Mouse (Mus musculus): ENCODE data around the gene Lins1.

Lins1 gene

DNA sequence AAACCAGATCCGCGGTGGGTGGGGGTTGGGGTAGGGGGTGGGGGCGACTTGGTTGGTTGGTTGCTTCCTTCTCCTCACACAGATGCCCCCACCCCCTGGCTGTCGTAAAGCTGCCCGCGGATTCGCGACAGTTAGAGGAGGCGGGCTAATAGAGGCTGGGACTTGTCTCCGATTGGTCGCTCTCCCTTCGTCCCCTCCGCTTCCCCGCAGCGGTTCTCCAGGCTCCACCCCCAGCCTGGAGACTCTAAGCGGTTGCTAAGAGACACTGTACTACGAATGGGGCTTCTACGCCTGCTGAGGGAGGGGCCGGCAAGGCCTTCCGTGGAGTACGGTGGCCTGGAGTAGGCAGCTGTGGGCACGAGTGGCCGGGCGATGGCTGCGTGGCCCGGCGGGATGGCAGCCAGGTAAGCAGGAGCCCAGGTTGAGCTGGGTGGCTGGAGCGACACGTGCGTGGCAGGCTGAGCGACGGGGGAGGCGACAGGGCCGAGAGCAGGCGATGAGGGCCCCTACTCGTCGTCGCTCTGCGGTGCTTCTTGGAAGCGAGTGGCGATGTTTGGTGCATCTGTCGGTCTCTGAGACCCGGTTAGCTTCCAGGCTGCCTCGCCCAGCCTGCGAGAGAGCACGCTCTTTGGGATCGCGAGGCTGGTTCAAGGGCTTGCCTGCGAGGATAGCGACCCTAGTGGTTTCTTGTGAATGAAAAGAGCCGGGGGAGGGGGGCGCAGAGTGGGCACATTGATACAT, at the start of gene Lins1:
Lins1 (plus strand) TSS at position 270 of the 741 bp plus-strand sequence.
- peak; percentile 100 for DNase-seq

DNA sequence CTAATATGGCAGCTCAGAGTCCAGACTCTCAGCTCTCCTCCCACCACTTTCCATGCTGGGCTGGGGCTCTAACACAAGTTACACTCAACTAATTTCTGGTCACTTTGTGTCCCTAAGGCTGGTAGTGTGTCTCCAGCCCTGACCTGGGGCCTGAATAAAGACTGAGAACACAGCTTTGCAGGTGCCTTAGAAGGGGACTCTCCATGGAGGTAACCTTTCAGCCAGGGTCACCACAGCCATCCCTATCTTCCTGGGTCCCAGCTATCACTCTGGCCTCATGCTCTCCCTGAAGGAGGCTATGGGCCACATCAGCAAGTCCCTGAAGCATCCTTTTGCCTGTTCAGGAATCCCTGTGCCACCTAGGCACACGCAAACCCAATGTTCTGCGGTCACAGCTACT, 44.0 kb upstream of the Lins1 start:
- DNase-seq = no peak

DNA sequence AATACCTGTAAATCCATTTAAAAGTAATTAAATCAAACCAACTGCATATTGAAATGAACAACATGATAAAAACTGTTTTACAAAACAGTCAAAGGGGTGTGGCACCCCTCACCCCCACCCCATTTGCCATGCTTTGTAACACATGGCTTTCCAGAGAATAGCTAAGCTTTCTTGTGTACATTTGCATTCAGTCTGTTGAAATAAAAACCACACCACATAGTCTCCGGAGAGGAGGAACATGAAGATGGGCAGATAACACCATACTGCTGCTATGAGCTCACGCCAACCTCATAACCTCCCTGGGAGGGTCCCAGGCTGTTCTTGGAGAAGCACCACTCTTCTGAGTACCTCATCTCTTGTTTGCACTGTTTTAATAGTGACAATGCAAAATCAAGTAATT, 40.5 kb upstream of the Lins1 start:
- DNase-seq = no peak

DNA sequence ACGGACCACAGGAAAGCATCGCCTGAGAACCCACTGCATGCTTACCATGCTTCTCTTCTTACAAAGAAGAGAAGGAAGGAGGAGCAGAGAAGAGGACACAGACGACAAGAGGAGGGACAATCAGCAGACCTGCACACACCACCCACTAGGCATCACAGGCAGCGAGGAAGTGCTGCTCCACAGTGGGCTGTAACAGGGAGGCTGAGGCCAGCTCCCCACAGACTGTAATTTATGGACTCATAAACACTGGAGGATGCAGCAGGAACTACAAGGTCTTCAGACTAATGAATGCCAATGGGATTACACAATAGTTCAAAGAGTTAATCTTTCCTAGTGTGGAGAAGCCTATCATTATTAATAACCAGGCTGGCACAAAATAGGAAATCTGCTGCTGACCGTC, 38.8 kb upstream of the Lins1 start:
- no peak for DNase-seq

DNA sequence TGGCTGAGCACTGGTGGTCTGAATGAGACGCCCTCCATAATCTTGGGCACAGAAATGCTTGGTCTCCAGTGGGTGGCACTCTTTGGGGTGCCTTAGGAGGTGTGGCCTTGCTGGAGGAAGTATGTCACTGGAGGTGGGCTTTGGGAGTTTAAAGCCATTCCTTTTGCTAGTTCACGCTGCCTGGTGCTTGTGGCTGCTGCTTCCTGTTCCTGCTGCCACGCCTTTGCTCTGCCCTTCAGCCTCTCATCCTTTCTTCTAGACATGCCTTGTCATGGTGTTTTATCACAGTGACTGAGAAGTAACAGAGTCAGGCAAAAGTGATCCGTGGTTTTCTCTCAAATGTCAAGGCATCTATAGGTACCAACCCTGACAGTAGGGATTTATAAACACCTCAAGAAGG, 37.5 kb upstream of the Lins1 start:
- no peak for DNase-seq

DNA sequence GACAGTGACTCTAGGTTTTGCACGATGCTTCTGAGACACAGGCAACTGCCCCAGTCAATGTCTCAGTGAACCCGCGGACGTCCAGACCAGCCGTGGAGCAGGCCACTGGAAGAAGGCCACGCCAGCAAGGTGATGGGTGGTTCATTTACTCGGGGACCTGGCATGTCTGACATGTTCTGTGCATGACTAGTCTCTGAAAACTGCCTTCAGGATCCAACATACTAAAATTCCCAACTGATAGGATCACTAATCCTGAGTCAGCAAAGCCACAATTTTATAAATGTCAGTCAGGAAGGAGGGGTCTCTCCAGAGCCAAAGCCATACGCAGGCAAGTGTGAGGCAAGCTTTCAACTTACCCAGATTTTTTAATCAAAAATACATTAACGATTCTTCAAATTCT, 36.1 kb upstream of the Lins1 start:
- no peak for DNase-seq

DNA sequence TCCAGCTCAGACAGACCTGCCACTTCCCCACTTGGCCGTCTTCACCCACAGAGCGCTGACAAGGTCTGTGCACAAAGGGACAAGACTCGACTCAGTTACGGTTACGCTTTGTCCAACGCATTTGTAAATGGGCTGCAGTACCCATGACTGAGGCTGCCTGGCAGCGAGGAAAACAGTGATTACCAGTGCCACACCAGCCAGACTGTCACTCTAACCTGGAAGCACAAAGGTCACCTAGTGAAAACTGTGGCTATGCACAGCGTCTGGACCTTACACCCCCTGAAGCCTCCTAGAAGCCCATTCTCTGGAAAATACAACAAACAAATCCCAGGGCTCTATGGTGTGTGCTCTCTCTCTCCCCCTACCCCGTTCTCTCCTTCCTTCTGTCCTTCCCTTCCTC, 34.2 kb upstream of the Lins1 start:
- no peak for DNase-seq

DNA sequence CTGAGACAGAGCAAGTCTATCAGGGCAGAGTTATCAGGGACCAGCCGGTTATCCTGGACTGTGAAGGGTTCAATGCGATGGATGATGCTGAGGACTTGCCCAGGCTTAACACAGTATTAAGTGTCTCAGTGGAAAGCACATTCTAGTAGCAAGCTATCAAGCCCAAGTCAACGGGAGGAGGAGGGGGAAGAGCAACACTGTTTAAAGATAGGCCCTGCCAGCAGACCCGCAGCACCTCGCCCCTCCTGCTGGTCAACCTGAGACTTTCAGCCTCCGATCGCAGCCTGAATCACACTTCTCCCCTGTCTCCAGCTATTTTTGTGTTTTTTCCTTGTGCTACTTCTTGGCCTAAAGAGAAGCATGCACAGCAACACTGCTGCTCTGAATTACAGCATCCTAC, 29.4 kb upstream of the Lins1 start:
- no peak for DNase-seq

DNA sequence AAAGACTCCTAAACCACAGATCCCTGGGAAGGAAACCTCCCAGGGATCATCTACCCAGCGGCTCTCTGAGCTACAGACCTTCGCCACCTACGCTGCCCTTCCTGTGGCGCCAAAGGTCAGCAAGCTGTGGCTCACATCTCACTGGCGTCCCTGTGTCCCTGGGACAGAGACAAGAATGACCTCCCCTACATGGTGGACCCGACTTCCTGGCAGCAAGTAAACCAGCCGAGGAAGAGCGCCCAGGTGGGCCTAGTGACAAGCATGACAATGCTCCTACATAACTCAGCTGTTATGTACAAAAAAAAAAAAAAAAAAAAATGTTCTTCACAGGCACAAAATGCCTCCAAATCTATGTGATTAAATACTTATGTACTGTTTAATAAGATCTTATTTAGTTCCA, 28.7 kb upstream of the Lins1 start:
- no peak for DNase-seq

DNA sequence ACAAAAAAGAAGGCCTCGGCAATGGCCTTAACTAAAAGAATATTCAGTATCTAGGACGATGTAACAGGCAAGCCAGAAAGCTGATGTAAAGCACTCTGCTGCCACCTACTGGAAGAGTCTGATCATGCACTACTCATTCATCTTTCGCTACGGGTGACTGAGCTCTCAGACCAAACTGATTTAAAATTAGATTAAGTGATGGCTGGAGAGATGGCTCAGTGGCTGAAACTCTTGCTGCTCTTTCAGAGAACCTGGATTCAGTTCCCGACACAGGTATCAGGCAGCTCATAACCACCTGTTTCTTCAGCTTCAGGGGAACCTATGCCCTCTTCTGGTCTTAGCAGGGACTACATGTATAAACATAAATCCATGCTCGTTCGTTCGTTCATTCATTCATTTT, 28.1 kb upstream of the Lins1 start:
- peak; percentile 53 for DNase-seq

DNA sequence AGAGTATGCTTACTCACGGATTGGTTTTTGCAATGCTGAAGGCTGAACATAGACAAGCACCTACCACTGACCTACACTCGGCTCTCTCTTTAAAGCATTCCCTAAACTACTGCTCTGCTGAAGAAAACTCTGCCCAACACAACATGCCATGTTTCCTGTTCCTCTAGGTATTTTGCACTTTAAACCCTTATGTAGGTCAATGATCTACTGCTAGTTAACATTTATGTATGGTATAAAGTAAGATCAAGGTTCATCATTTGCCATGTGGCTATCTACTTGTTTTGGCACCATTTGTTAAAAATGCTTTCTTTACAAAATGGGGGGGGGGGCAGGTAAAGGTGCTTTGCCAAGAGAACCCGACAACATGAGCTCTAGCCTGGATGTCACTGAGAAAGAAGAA, 26.1 kb upstream of the Lins1 start:
- no peak for DNase-seq

DNA sequence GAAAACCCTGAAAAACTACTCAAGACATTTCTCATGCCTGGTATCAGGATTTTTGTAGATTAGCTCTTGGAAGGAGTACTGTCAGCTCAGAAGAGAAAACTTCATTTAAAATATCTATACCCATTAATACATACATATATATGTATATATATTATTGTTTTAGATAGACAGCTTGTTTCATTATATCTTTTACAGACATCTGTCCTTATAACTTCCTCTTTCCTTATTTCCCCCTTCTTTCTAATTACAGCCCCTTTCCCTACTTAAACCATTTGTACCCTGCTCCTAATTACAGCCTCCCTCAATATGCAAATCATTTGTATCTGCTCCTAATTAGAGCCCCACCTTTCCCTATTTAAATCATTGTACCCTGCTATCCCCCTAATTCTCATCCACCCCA, 22.6 kb upstream of the Lins1 start:
- no peak for DNase-seq

DNA sequence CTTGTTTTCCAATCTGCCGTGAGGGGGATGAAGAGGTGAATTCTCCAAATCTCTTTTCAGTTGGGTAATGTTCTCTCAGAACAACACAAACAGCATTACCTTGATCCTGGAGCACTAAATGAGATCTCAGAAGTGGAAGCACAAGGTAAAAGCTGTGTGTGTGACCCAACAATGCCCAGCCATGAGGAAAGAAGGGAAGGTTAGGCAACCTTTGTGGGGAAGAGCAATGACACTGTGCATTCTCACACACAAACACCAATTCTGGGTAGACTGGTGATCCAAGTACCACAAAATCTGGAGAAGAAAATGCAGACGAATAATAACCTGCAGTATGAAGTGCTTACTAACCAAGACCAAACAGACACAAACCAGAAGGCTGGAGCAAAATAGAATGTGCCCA, 13.9 kb upstream of the Lins1 start:
- DNase-seq = no peak

DNA sequence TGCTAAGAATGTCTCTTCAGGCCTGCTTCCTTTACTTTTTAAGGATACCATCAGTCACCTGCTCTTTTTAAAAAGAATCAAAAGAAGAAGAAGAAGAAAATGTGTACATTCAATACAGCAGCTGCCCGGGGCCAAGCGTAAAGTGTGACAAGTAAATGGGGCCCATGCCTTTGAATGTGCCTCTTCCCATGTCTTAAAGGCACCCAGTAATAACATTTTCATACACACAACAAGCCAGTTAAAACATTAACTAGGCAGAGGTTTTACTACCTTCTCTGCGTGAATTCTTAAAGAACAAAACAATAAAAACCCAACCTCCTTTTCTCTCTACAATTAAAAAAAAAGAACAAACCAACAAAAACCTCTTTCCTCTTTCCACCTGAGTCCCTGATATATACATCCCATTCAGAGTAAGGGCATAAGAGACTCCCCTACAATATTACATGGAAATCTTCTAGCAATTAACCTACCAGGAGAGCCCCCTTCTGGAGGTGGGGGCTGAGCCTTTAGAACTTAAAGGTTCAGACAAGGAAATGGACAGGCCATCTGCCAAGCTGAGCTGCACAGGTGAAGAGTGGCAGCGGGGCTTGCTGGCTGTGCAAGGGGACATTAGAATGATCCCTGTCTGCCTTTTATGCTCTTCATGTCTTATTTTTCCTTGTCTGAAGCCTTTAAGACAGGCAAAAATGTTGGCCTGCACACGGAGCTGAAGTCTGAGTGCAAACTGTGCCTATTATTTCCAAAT, 7.4 kb upstream of the Lins1 start:
- DNase-seq = no peak

DNA sequence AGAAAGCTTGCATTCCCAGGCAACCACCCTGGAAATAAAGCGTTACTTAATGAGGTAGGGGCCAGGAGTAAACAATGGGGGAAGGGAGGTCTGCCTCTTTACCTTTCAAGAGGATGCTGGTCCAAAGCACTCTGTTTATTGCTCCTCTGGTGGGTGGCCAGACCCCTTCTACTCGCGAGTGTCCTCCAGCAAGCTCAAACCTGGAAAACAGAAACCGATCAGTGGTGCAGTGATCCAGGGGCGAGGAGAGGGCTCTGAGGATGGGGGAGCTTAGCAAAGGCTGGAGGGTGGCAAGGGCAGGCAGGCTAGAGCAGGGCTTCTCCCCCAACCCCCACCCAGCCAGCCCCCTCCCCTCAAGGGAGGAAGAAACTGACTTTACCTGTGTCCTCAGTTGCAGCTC, 968 bp upstream of the Lins1 start:
- peak; percentile 58 for DNase-seq

DNA sequence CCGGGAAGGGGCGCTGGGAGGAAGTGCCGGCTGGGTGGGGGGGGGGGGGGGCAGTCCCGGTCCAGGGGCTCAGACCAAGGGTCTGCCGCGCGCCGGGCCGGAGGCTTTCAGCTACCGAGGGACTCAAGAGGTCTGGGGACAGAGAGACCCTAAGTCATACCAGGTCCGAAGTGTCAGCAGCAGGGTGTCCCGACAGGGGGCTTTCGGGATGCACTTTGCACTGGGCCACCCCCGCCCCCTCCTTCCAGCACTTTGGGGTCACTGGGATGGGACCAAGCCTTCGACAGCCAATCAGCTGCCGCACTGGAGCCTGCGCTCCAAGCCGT, 432 bp upstream of the Lins1 start, which contains the start of gene Asb7:
Asb7 (minus strand) TSS at position 303 of the 326 bp plus-strand sequence.
- DNase-seq = no peak

DNA sequence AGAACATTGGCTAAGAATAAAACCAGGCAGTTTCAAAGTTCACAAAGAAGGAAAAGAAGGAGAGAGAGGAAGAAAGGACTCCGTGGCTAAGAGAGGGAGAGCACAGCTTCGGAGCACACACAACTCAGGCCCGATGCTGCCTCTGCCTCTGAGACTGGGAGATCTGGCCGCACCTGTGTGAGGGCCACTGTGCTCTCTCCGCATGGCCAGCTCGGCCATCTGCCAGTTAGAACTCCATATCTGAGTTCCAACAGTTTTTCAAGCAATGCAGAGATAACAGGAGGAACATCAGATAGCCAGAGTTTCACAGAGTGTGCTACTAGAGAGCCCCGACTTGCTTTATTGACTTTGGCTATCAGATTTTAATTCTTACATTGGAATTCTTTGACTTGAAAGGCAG, 4.8 kb downstream of the Lins1 start:
- DNase-seq = no peak

DNA sequence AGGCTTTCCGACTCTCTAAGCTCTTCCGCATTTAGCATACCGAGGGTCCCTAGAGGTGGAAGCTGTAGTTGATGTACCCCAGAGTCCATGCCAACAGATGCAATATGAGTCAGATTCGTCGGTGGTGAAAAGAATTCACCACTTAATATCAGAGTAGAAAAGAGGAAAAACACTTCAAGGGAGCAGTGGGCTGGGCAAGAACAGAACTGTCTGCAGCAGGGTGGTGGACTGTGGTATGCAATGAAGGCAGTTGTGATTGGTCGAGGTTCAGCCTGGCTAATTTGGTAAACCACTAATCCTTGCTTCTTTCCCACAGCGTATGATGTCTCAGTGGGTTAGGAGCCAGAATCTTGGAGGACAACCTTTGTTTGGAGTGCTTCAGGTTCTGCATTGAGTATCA, 13.0 kb downstream of the Lins1 start:
- no peak for DNase-seq

DNA sequence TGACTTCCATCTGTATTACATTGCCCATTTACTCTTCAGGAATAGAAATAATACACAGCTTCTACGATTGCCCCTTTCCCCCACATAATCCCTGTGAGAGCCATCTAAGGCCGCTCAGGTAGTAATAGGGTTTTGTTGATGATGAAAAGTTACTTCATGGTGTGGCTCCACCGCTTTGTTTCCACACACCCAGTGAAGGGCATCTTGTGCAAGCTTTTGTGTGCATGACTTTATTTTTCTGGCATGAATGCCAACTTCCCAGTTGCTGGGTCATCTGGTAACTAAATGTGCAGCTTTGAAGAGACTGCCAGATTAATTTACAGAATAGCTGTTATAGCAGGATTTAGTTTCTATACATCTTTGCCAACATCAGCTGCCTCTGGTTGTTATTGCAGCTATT, 14.9 kb downstream of the Lins1 start:
- no peak for DNase-seq

DNA sequence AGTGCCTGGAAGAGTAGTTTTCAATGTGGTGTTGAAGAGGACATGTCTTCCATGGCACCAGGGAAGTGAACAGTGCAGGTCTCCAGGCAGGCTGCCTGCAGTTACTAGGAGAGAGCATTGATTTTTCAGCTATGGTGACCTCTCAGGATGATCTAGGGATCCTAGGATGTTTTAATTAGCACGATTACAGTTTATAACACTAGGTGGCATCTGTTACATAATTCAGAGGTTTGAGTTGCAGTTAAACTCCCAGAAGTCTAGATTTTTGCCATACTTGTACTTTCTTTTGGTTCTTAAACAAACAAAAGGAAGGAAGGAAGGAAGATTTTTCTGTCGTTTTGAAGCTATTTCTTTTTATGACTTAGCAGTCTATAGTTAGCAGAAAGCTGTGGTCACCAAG, 21.5 kb downstream of the Lins1 start:
- DNase-seq = no peak

DNA sequence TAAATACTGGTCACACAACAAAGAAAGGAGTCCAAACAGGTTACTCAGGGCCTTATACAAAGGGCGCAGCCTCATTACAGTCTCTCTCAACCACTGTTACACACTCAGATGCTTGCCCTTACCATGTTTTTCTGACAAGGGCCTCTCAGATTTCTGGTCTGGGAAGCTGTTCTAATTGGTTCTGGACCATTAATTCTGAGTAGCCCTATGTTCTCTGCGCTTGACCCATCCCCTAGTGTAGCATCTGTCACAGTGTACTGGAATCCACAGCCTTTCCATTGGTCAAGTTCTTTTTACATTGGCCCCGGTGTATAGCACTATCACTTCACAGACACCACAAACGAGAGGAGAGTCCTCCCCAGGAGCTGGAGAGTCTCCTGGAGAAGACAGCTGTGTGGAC, 34.8 kb downstream of the Lins1 start:
- no peak for DNase-seq

DNA sequence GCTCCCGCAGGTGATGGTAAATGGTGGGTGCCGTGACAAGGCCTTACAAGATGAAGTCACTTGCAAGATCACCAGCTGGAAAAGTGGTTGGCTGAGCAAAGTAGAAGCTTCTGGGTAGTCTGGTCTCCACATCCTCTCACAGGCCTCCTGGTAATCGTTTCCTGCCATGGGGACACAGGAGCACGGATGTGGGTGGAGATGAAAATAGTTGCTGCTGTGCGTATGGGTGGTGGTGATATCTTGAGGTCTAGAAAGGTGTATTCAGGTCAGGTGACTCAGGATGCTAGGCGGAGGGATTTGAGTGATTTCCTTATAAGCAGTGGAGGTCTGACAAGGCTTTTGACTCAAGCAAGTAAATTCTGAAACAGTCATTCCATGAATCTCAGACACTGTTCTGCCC, 35.3 kb downstream of the Lins1 start:
- DNase-seq = no peak

DNA sequence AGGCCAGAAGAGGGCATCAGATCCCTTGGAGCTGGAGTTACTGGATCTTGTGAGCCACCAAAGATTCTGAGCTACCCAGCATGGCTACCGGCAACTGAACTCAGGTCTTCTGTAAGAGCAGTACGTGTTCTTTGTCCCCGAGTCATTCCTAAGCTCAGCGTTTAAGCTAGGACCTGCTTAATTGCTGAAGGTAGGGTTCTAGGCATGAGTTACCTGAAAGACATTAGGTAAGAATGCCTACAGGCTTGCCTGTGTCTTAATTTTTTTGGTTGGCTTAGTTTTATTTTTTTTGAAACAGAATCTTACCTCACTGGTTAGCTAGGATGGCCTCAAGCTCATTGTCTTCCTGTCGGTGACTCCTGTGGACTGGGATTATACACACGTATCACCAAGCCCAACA, 38.4 kb downstream of the Lins1 start:
- DNase-seq = no peak

DNA sequence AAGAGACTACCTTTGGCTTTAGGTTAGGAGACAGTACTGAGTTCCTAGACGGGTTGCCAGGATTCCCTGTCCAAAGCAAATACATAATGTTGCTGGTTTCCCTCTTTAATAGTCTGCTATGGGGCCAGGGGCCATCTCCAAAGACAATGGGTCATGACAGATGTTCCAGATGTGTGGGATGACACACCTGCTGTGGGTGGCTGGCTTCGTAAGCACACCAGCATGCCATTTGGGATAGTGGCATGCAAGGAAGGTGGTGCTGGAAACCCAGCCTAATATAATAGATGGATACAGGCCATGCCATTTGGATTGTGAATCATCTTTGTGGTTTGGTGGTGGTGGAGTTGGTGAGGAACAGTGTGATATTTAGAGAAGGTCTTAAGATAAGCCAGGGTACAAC, 39.5 kb downstream of the Lins1 start:
- no peak for DNase-seq

DNA sequence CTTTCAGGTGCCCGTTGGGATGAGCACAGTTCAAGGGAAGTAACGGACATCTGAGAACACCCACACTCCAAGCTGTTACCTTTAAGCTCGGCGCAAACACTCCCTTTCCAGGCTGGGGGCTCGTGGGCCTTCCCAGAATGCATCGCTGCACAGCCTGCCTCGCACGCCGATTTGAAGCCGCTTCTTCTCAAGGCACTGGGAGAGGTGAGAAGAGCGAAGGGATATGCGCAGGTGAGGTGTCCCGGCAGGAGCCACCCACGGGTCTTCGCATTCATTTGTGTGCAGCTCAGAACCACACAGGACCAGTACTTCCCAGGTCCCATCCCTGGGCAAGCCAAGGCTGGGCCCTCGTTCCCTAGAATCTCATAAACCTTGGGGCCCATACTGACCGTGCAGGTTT, 43.7 kb downstream of the Lins1 start:
- DNase-seq = no peak
